Mouse (Mus musculus) embryonic fibroblast, embryonic 13.5 days (primary cell): Measurements from ENCODE around the gene Anxa6.

Experiments used
- CTCF ChIP-seq: IDR thresholded peaks from 2 replicates; pipeline ENCODE4 v1.5.1; 2011; ENCODE audit warnings: mild to moderate bottlenecking, control low read depth, low read length, moderate library complexity, borderline replicate concordance; ENCODE audit not compliant: insufficient read depth
- POLR2A ChIP-seq: IDR thresholded peaks from 2 replicates; pipeline ENCODE4 v1.6.1; 2011; ENCODE audit warnings: low read depth, mild to moderate bottlenecking, control low read depth, low read length, moderate library complexity

GRCm38 (mm10) chr11:55073191-55073590, 39.9 kb upstream of the Anxa6 start:
- TF ChIP-seq CTCF (no peak), POLR2A (no peak)
